In the genomic region with DNA sequence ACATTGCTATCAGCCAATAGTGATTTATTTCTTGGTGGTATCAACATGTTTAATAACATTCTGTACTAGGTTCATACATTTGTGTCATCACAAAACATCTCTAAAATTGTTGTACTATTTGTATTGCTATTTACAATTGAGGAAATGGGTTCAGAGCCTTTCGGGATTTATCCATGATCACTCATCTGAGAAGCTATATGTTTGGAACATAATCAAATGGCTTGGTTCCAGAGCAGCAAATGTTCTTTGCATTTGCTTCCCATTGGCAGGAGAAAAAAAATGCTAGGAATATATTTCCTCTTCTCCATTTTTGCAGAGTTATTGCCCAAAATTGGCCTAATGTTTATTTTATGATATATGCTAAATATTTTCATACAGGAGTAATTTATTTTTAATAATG, we compare ENCODE assay signal across 27 mouse cellular contexts.
DNase-seq lines count a peak whose midpoint lies in the region; ATAC-seq and TF ChIP-seq lines count a peak whose summit lies in the region.
"Had no signal": no experiment of that assay in that cellular context is flagged by ENCODE, and none has a peak within 500 bp of the region (broad histone marks: within the 10 kb centered on the region; RNA-seq: fewer than 3 reads in every experiment).

No protein-coding gene starts in this region.

- no peaks in the 10 kb centered on the region for H3K27me3 ChIP-seq in embryonic facial prominence, embryonic 14.5 days (replicated peaks; ENCODE audit: control insufficient read depth, insufficient read depth, low read length)
- no peaks in the 10 kb centered on the region for H3K27me3 ChIP-seq in embryonic facial prominence, embryonic 10.5 days (replicated peaks; ENCODE audit: low read depth, poor library complexity, severe bottlenecking)
- H3K27me3 ChIP-seq in limb, embryonic 14.5 days (ENCODE audit: control insufficient read depth, insufficient read depth, low read length), result no peaks in the 10 kb centered on the region
- no peaks in the 10 kb centered on the region for H3K27me3 ChIP-seq in limb, embryonic 10.5 days (ENCODE audit: low read depth, poor library complexity, severe bottlenecking)
- H3K27me3 ChIP-seq: CH12.LX; embryonic facial prominence, embryonic 15.5 days; heart, embryonic 13.5 days; hindbrain, embryonic 15.5 days; intestine, embryonic 15.5 days had no signal

- no peak for ATAC-seq in embryonic facial prominence, embryonic 14.5 days (ENCODE audit: low read depth)
- ATAC-seq in limb, embryonic 14.5 days (ENCODE audit: low FRiP score, low read depth), result no peak
- ATAC-seq in activated CD4-positive, CD25-positive, alpha-beta regulatory T cell, adult 4 months, result no peak
- ATAC-seq: forebrain, embryonic 16.5 days; intestine, embryonic 15.5 days; Patski had no signal

- no peaks in the 10 kb centered on the region for H3K9me3 ChIP-seq in embryonic facial prominence, embryonic 14.5 days (ENCODE audit: control insufficient read depth, low read length)
- H3K9me3 ChIP-seq in embryonic facial prominence, embryonic 10.5 days, result no peaks in the 10 kb centered on the region
- H3K9me3 ChIP-seq in limb, embryonic 14.5 days (ENCODE audit: control insufficient read depth, low read length), result no peaks in the 10 kb centered on the region
- no peaks in the 10 kb centered on the region for H3K9me3 ChIP-seq in limb, embryonic 10.5 days (replicated peaks)
- H3K9me3 ChIP-seq: embryonic facial prominence, embryonic 15.5 days; heart, embryonic 10.5 days; heart, embryonic 13.5 days; hindbrain, embryonic 15.5 days; intestine, embryonic 15.5 days had no signal

- H3K9ac ChIP-seq in embryonic facial prominence, embryonic 14.5 days (ENCODE audit: low read depth, low read length), result no peak overlapping the region
- H3K9ac ChIP-seq in limb, embryonic 14.5 days (ENCODE audit: low read depth, low read length, severe bottlenecking), result no peak overlapping the region
- H3K9ac ChIP-seq: embryonic facial prominence, embryonic 15.5 days; heart, embryonic 13.5 days; hindbrain, embryonic 15.5 days; intestine, embryonic 15.5 days had no signal

- no peak overlapping the region for H3K27ac ChIP-seq in embryonic facial prominence, embryonic 14.5 days (replicated peaks; ENCODE audit: low read depth, low read length)
- no peak overlapping the region for H3K27ac ChIP-seq in embryonic facial prominence, embryonic 10.5 days (replicated peaks)
- H3K27ac ChIP-seq in limb, embryonic 14.5 days (replicated peaks; ENCODE audit: low read depth, low read length), result no peak overlapping the region
- H3K27ac ChIP-seq in limb, embryonic 10.5 days, result no peak overlapping the region
- H3K27ac ChIP-seq: embryonic facial prominence, embryonic 15.5 days; heart, adult 2 months; heart, embryonic 10.5 days; heart, embryonic 13.5 days; hindbrain, embryonic 15.5 days; intestine, embryonic 15.5 days had no signal

- H3K36me3 ChIP-seq in embryonic facial prominence, embryonic 14.5 days (ENCODE audit: control insufficient read depth, insufficient read depth, low read length), result no peaks in the 10 kb centered on the region
- no peaks in the 10 kb centered on the region for H3K36me3 ChIP-seq in embryonic facial prominence, embryonic 10.5 days (replicated peaks)
- no peaks in the 10 kb centered on the region for H3K36me3 ChIP-seq in limb, embryonic 14.5 days (ENCODE audit: control insufficient read depth, insufficient read depth, low read length)
- no peaks in the 10 kb centered on the region for H3K36me3 ChIP-seq in limb, embryonic 10.5 days
- H3K36me3 ChIP-seq: embryonic facial prominence, embryonic 15.5 days; G1E; heart, embryonic 10.5 days; heart, embryonic 13.5 days; hindbrain, embryonic 15.5 days; intestine, embryonic 15.5 days had no signal

- no peaks in the 10 kb centered on the region for H3K4me1 ChIP-seq in embryonic facial prominence, embryonic 14.5 days (ENCODE audit: control insufficient read depth, insufficient read depth, low read length)
- H3K4me1 ChIP-seq in embryonic facial prominence, embryonic 10.5 days, result no peaks in the 10 kb centered on the region
- H3K4me1 ChIP-seq in limb, embryonic 14.5 days (ENCODE audit: control insufficient read depth, insufficient read depth, low read length), result no peaks in the 10 kb centered on the region
- no peaks in the 10 kb centered on the region for H3K4me1 ChIP-seq in limb, embryonic 10.5 days
- H3K4me1 ChIP-seq: embryonic facial prominence, embryonic 15.5 days; heart, embryonic 10.5 days; heart, embryonic 13.5 days; hindbrain, embryonic 15.5 days; intestine, embryonic 15.5 days had no signal

- H3K4me2 ChIP-seq in embryonic facial prominence, embryonic 14.5 days (ENCODE audit: low read depth, low read length), result no peak overlapping the region
- no peak overlapping the region for H3K4me2 ChIP-seq in limb, embryonic 14.5 days (replicated peaks; ENCODE audit: low read depth, low read length, severe bottlenecking)
- H3K4me2 ChIP-seq: embryonic facial prominence, embryonic 15.5 days; heart, embryonic 13.5 days; hindbrain, embryonic 15.5 days; intestine, embryonic 15.5 days had no signal

- DNase-seq in embryonic facial prominence, embryonic 14.5 days (ENCODE audit: low spot score), result peak; percentile 54
- DNase-seq in embryonic facial prominence, embryonic 10.5 days (ENCODE audit: low spot score), result no peak
- DNase-seq in limb, embryonic 14.5 days (ENCODE audit: low spot score), result peak; percentile 42
- no peak for DNase-seq in limb, embryonic 10.5 days (ENCODE audit: low spot score)
- DNase-seq in brain, adult 2 months (ENCODE audit: low read depth, low spot score), result peak; percentile 29
- DNase-seq: adrenal gland, adult 2 months; adrenal gland, postnatal 14 days; B cell, adult 2 months; cerebellum, adult 18-20 months; cerebellum, postnatal 36 days; embryo, embryonic 11 days; gastrocnemius, postnatal 10 days; gastrocnemius, postnatal 36 days; heart, adult 2 months; heart, postnatal 14 days; heart, postnatal 4 days; kidney, adult 11 months had no signal

- no peak overlapping the region for H3K4me3 ChIP-seq in embryonic facial prominence, embryonic 14.5 days (ENCODE audit: low read depth, low read length)
- H3K4me3 ChIP-seq in embryonic facial prominence, embryonic 10.5 days, result no peak overlapping the region
- H3K4me3 ChIP-seq in limb, embryonic 14.5 days (replicated peaks; ENCODE audit: low read length), result no peak overlapping the region
- no peak overlapping the region for H3K4me3 ChIP-seq in limb, embryonic 10.5 days
- H3K4me3 ChIP-seq: embryonic facial prominence, embryonic 15.5 days; heart, adult 2 months; heart, embryonic 10.5 days; heart, embryonic 13.5 days; hindbrain, embryonic 15.5 days; intestine, embryonic 15.5 days had no signal

- WGBS in embryonic facial prominence, embryonic 14.5 days, result 71% methylated on average over 1 of the region's 1 CpGs
- 89% methylated on average over 1 of the region's 1 CpGs for WGBS in embryonic facial prominence, embryonic 10.5 days
- WGBS in limb, embryonic 14.5 days, result 71% methylated on average over 1 of the region's 1 CpGs
- WGBS in limb, embryonic 10.5 days, result 79% methylated on average over 1 of the region's 1 CpGs

- TF ChIP-seq POLR2A in limb, embryonic 14.5 days (IDR thresholded peaks at IDR 0.05; ENCODE audit: borderline replicate concordance, extremely low read depth, insufficient read depth, insufficient read length), result no peak

Comparison
In these comparisons a context has a peak if more than half of its experiments do, and no peak if none do; other contexts are left out.
1. DNase-seq: peak in embryonic facial prominence, embryonic 14.5 days (single experiment), limb, embryonic 14.5 days (single experiment) and brain, adult 2 months (single experiment); none in embryonic facial prominence, embryonic 10.5 days (single experiment) and limb, embryonic 10.5 days (single experiment).